Comparison of ENCODE assay signal across 8 mouse cellular contexts in genomic region chr4:82408463-82409404, GRCm38 (mm10).
DNase-seq lines count a peak whose midpoint lies in the region; ATAC-seq and TF ChIP-seq lines count a peak whose summit lies in the region.
"Had no signal": no experiment of that assay in that cellular context is flagged by ENCODE, and none has a peak within 500 bp of the region (broad histone marks: within the 10 kb centered on the region; RNA-seq: fewer than 3 reads in every experiment).

No protein-coding gene starts in this region.

- no peak overlapping the region for H3K9ac ChIP-seq in lung, embryonic 14.5 days
- H3K9ac ChIP-seq in embryonic facial prominence, embryonic 13.5 days: no peak overlapping the region
- H3K9ac ChIP-seq in hindbrain, embryonic 14.5 days: peak overlapping the region; percentile 12; the same call in 1 of the 2 replicates
- no peak overlapping the region for H3K9ac ChIP-seq in neural tube, embryonic 15.5 days (replicated peaks)

- H3K4me2 ChIP-seq in lung, embryonic 14.5 days: 0 out of 2 replicates have a peak overlapping the region, but pooled peaks have one; percentile 12
- H3K4me2 ChIP-seq in embryonic facial prominence, embryonic 13.5 days: peak overlapping the region; percentile 32
- peak overlapping the region; percentile 39 for H3K4me2 ChIP-seq in hindbrain, embryonic 14.5 days (replicated peaks)
- H3K4me2 ChIP-seq in neural tube, embryonic 15.5 days: peak overlapping the region; percentile 46

- no peak overlapping the region for H3K4me3 ChIP-seq in lung, embryonic 14.5 days (ENCODE audit: low read depth, low read length)
- H3K4me3 ChIP-seq in embryonic facial prominence, embryonic 13.5 days: no peak overlapping the region
- no peak overlapping the region for H3K4me3 ChIP-seq in hindbrain, embryonic 14.5 days (replicated peaks; ENCODE audit: low read length)
- 0 out of 2 replicates have a peak overlapping the region, but pooled peaks have one; percentile 6 for H3K4me3 ChIP-seq in neural tube, embryonic 15.5 days (replicated peaks)

- no peaks in the 10 kb centered on the region for H3K27me3 ChIP-seq in lung, embryonic 14.5 days (ENCODE audit: insufficient read depth, low read length)
- no peaks in the 10 kb centered on the region for H3K27me3 ChIP-seq in embryonic facial prominence, embryonic 13.5 days
- H3K27me3 ChIP-seq in hindbrain, embryonic 14.5 days (ENCODE audit: control insufficient read depth, insufficient read depth, low read length): no peaks in the 10 kb centered on the region
- H3K27me3 ChIP-seq in neural tube, embryonic 15.5 days (replicated peaks): no peaks in the 10 kb centered on the region

- no peaks in the 10 kb centered on the region; the same call in 1 of the 2 replicates for H3K36me3 ChIP-seq in lung, embryonic 14.5 days (ENCODE audit: insufficient read depth)
- no peaks in the 10 kb centered on the region; the same call in 1 of the 2 replicates for H3K36me3 ChIP-seq in embryonic facial prominence, embryonic 13.5 days
- no peaks in the 10 kb centered on the region for H3K36me3 ChIP-seq in hindbrain, embryonic 14.5 days (replicated peaks; ENCODE audit: control insufficient read depth, insufficient read depth)
- no peaks in the 10 kb centered on the region for H3K36me3 ChIP-seq in neural tube, embryonic 15.5 days

- H3K4me1 ChIP-seq in lung, embryonic 14.5 days (ENCODE audit: insufficient read depth): peaks cover 52% of the 10 kb centered on the region
- peaks cover 77% of the 10 kb centered on the region for H3K4me1 ChIP-seq in embryonic facial prominence, embryonic 13.5 days
- peaks cover 14% of the 10 kb centered on the region for H3K4me1 ChIP-seq in hindbrain, embryonic 14.5 days (replicated peaks; ENCODE audit: control insufficient read depth, insufficient read depth, low read length)
- H3K4me1 ChIP-seq in neural tube, embryonic 15.5 days: peaks cover 40% of the 10 kb centered on the region

- DNase-seq in lung, embryonic 14.5 days: peak; percentile 83
- DNase-seq in lung, postnatal 14 days: no peak
- peak; percentile 55 for DNase-seq in hindbrain, embryonic 14.5 days (ENCODE audit: low spot score)
- DNase-seq in frontal cortex, postnatal 25 days (ENCODE audit: low spot score in 2 of 2): no peak
- DNase-seq in right cerebral cortex, postnatal 36 days (ENCODE audit: low spot score in 2 of 2): no peak
- DNase-seq: lung, postnatal 36 days had no signal

- TF ChIP-seq CTCF in lung, embryonic 14.5 days (IDR thresholded peaks at IDR 0.05; ENCODE audit: low read depth): no peak

- H3K9me3 ChIP-seq in lung, embryonic 14.5 days (ENCODE audit: low read depth, low read length): no peaks in the 10 kb centered on the region
- no peaks in the 10 kb centered on the region for H3K9me3 ChIP-seq in embryonic facial prominence, embryonic 13.5 days
- no peaks in the 10 kb centered on the region for H3K9me3 ChIP-seq in hindbrain, embryonic 14.5 days (ENCODE audit: control insufficient read depth, low read length)
- no peaks in the 10 kb centered on the region for H3K9me3 ChIP-seq in neural tube, embryonic 15.5 days (replicated peaks)

- no peak for ATAC-seq in lung, embryonic 14.5 days (ENCODE audit: insufficient read depth)
- no peak for ATAC-seq in embryonic facial prominence, embryonic 13.5 days (ENCODE audit: insufficient number of reproducible peaks, insufficient read depth, low FRiP score, low TSS enrichment, low read depth)
- ATAC-seq in hindbrain, embryonic 14.5 days (ENCODE audit: low FRiP score): peak; percentile 25; the same call in 1 of the 2 replicates
- ATAC-seq in neural tube, embryonic 15.5 days (ENCODE audit: low FRiP score): peak; percentile 42; the same call in 1 of the 2 replicates

- 51% methylated on average over 22 of the region's 22 CpGs for WGBS in lung, embryonic 14.5 days
- 52% methylated on average over 22 of the region's 22 CpGs for WGBS in embryonic facial prominence, embryonic 13.5 days
- 36% methylated on average over 22 of the region's 22 CpGs for WGBS in hindbrain, embryonic 14.5 days
- WGBS in neural tube, embryonic 15.5 days: 28% methylated on average over 22 of the region's 22 CpGs

- H3K27ac ChIP-seq in lung, embryonic 14.5 days (ENCODE audit: low read depth): peak overlapping the region; percentile 60; the same call in 1 of the 2 replicates
- peak overlapping the region; percentile 73 for H3K27ac ChIP-seq in embryonic facial prominence, embryonic 13.5 days
- H3K27ac ChIP-seq in hindbrain, embryonic 14.5 days: peak overlapping the region; percentile 49; the same call in 1 of the 2 replicates
- peak overlapping the region; percentile 38; the same call in 1 of the 2 replicates for H3K27ac ChIP-seq in neural tube, embryonic 15.5 days (replicated peaks)

Comparison
In these comparisons a context has a peak if more than half of its experiments do, and no peak if none do; other contexts are left out.
1. DNase-seq: peak in lung, embryonic 14.5 days (single experiment) and hindbrain, embryonic 14.5 days (single experiment); none in lung, postnatal 14 days (single experiment), frontal cortex, postnatal 25 days (0 of 2) and right cerebral cortex, postnatal 36 days (0 of 2).
2. ATAC-seq: peak in hindbrain, embryonic 14.5 days (single experiment) and neural tube, embryonic 15.5 days (single experiment); none in lung, embryonic 14.5 days (single experiment) and embryonic facial prominence, embryonic 13.5 days (single experiment).
3. Peak in every context shown above with its lines, with median percentiles within 50 percentile points of each other: H3K27ac ChIP-seq and H3K4me2 ChIP-seq.